28 mouse cellular contexts compared by ENCODE assay signal in the genomic region with DNA sequence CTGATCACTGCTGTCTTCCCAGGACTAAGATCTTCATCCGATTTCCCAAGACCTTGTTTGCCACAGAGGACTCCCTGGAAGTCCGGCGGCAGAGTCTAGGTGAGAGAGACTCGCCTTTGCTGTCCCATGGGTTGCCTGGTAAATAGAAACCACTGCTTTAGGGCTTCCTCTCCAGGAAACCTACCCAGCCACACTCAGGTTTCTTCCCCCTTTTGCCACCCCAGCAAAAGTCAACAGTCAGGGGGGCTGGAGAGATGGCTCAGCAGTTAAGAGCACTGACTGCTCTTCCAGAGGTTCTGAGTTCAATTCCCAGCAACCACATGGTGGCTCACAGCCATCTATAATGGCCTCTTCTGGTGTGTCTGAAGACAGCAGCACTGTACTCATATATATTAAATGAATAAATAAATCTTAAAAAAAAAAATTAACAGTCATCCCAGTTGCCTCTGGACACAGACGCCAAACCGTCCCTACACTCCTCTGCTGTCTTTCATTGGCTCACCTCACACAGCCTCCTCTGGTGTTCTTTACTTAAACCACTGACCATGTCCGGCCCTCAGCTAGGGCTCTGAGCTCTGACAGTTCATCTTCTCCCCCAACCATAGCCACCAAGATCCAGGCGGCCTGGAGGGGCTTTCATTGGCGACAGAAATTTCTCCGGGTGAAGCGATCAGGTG.
"Had no signal": no experiment of that assay in that cellular context is flagged by ENCODE, and none has a peak within 500 bp of the region (broad histone marks: within the 10 kb centered on the region; RNA-seq: fewer than 3 reads in every experiment).

No protein-coding gene starts in this region.

- H3K27me3 ChIP-seq: heart, embryonic 13.5 days; heart, embryonic 15.5 days; hindbrain, embryonic 12.5 days; hindbrain, embryonic 15.5 days; kidney, embryonic 15.5 days; limb, embryonic 12.5 days; liver, embryonic 13.5 days had no signal

- H3K4me3 ChIP-seq: gastrocnemius, adult 2 months; heart, embryonic 10.5 days; heart, embryonic 13.5 days; heart, embryonic 15.5 days; hindbrain, embryonic 10.5 days; hindbrain, embryonic 12.5 days; hindbrain, embryonic 15.5 days; kidney, embryonic 15.5 days; limb, embryonic 12.5 days; liver, embryonic 13.5 days had no signal

- H3K9ac ChIP-seq: heart, embryonic 13.5 days; heart, embryonic 15.5 days; hindbrain, embryonic 12.5 days; hindbrain, embryonic 15.5 days; kidney, embryonic 15.5 days; limb, embryonic 12.5 days; liver, embryonic 13.5 days had no signal

- ATAC-seq: hindbrain, postnatal 0 days; intestine, embryonic 16.5 days had no signal

- H3K9me3 ChIP-seq: heart, embryonic 10.5 days; heart, embryonic 13.5 days; heart, embryonic 15.5 days; hindbrain, embryonic 10.5 days; hindbrain, embryonic 12.5 days; hindbrain, embryonic 15.5 days; kidney, embryonic 15.5 days; limb, embryonic 12.5 days; liver, embryonic 13.5 days had no signal

- H3K4me2 ChIP-seq: heart, embryonic 13.5 days; heart, embryonic 15.5 days; hindbrain, embryonic 12.5 days; hindbrain, embryonic 15.5 days; kidney, embryonic 15.5 days; limb, embryonic 12.5 days; liver, embryonic 11.5 days; liver, embryonic 13.5 days had no signal

- H3K27ac ChIP-seq: gastrocnemius, adult 2 months; heart, embryonic 10.5 days; heart, embryonic 13.5 days; heart, embryonic 15.5 days; hindbrain, embryonic 10.5 days; hindbrain, embryonic 12.5 days; hindbrain, embryonic 15.5 days; hindbrain, postnatal 0 days; kidney, embryonic 15.5 days; kidney, postnatal 0 days; limb, embryonic 12.5 days; liver, embryonic 13.5 days had no signal

- DNase-seq: gastrocnemius, adult 2 months; gastrocnemius, postnatal 10 days; gastrocnemius, postnatal 25 days; heart, adult 18-20 months; heart, postnatal 14 days; heart, postnatal 36 days; kidney, adult 11 months; kidney, adult 2 months; kidney, adult 9 months; kidney, postnatal 14 days; kidney, postnatal 36 days; layer of hippocampus, adult 9-11 months; layer of hippocampus, postnatal 36 days; left cerebral cortex, postnatal 4 days; liver; liver, embryonic 13.5 days had no signal

- H3K4me1 ChIP-seq: heart, embryonic 10.5 days; heart, embryonic 13.5 days; heart, embryonic 15.5 days; hindbrain, embryonic 10.5 days; hindbrain, embryonic 15.5 days; kidney, embryonic 15.5 days; limb, embryonic 12.5 days had no signal
